Mouse (Mus musculus) R1 (cell line): ENCODE results near the gene Pex5.

Experiments used
- DNase-seq: peaks from one replicate; pipeline ENCODE4 v3.0.0-alpha.2; 2018; ENCODE audit warnings: low read depth, low spot score

Pex5 gene

GRCm38 (mm10) chr6:124414927-124415325, at the start of gene Pex5:
Gene Pex5, minus strand, starts transcription at chr6:124415067.
- DNase-seq, result peak; percentile 94

- no peak for DNase-seq
Observed at GRCm38 (mm10) chr6:124463881-124464291, 49.0 kb upstream of the Pex5 start.

DNA sequence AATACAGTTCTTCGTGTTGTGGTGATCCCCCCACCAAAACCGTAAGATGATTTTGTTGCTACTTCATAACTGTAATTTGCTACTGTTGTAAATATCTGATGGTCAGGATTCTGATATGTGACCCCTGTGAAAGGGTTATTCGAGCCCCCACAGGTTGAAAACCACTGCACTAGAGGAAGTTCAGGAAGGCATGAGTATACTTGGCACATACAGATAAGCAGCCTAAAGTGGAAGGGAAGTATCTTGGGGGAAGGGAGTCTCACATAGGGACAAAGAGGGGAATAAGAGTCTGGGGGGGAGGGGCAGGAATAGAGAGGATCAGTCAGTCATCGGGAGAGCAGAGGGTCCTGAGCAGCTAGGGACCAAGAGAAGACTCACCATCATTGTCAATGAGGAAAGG, 44.5 kb upstream of the Pex5 start:
- no peak for DNase-seq

- DNase-seq, result no peak
Observed at GRCm38 (mm10) chr6:124458505-124458904, 43.6 kb upstream of the Pex5 start.

GRCm38 (mm10) chr6:124457827-124458226, 43.0 kb upstream of the Pex5 start:
- DNase-seq, result no peak

GRCm38 (mm10) chr6:124456243-124456642, 41.4 kb upstream of the Pex5 start:
- no peak for DNase-seq

- DNase-seq, result peak; percentile 71
Observed at GRCm38 (mm10) chr6:124453756-124454155, 38.9 kb upstream of the Pex5 start.

DNA sequence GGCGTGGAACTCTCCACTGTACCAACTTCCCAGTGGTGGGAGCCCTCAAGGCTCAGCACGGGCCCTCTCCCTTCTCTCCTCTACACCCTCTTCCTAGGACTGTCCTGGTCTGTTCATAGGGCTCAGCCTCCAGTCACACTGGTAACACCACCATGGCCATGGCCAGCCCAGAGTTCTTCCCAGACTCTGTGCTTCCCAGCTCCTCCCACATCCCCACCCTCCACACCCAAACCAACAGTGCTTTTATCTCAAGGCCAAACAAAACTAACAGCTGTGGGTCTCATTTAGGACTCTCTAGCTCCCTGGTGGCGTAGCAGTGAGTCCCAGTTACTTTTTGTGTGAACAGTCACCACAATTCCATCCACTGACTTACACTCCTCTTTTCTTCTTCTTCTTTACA, 37.1 kb upstream of the Pex5 start:
- DNase-seq, result peak; percentile 15

GRCm38 (mm10) chr6:124449668-124450383, 35.0 kb upstream of the Pex5 start:
- DNase-seq, result peak; percentile 31

GRCm38 (mm10) chr6:124448959-124449667, 34.2 kb upstream of the Pex5 start:
- peak; percentile 26 for DNase-seq

GRCm38 (mm10) chr6:124448186-124448852, 33.5 kb upstream of the Pex5 start:
- DNase-seq, result peak; percentile 57

DNA sequence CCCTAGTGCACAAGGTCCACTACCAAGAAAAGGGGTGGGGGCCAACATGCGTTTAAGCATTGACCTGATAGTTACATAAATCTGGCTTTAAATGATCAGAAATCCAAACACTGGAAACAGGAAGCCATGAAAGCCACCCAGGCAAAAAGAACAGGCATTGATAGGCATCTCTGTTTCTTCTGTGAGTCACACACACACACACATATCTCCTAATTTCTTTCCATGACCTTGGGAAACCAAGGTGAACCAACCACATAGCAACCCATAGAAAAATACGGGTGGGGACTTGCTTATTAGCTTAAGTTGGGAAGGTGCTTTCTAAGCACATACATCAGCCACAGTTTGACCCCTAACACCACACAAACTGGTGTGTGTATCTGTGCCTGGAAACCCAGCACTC, 32.5 kb upstream of the Pex5 start:
- no peak for DNase-seq

- no peak for DNase-seq
Observed at GRCm38 (mm10) chr6:124446459-124446858, 31.6 kb upstream of the Pex5 start.

- DNase-seq, result no peak
Observed at GRCm38 (mm10) chr6:124446024-124446423, 31.2 kb upstream of the Pex5 start.

GRCm38 (mm10) chr6:124443338-124443737, 28.5 kb upstream of the Pex5 start:
- peak; percentile 49 for DNase-seq

- DNase-seq, result peak; percentile 79
Observed at GRCm38 (mm10) chr6:124436245-124436644, 21.4 kb upstream of the Pex5 start.

DNA sequence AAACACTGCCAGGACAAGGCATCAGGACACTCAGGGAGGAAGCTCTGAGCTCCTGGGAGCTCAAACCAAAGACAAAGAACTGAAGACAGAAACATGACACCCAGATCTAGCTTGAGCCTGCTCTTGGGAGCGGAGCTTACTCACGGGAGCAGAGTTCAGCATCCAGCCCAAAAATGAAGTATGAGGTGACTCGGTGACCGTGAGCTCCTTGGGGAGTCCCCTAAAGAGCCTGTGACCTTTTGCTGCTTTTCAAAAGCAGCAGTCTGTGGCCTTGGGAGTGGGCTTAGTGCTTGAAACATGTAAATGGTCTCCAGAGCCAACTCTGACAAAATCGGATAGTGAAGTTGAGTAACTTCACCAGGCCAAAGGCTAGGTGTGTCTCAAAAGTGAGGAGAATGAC, 20.3 kb upstream of the Pex5 start:
- peak; percentile 18 for DNase-seq

GRCm38 (mm10) chr6:124433688-124434324, 18.9 kb upstream of the Pex5 start:
- DNase-seq, result no peak

GRCm38 (mm10) chr6:124430784-124431495, 16.1 kb upstream of the Pex5 start:
- peak; percentile 92 for DNase-seq

- DNase-seq, result no peak
Observed at GRCm38 (mm10) chr6:124430379-124430778, 15.5 kb upstream of the Pex5 start.

GRCm38 (mm10) chr6:124427791-124428576, 13.1 kb upstream of the Pex5 start:
- no peak for DNase-seq
